Mouse (Mus musculus) kidney, embryonic 15.5 days (tissue): ENCODE results near the gene Lpcat3. TPM values are rescaled to one million over a fixed set of nuclear protein-coding genes. Genes with fewer than 3 reads are reported as not detected.
A peak's percentile ranks its signal among the peaks of the same experiment; 100 is the strongest.

Experiments used
- ATAC-seq: fragments of 200-750 bp; cut with Nextera tagmentation; replicated peaks from 2 replicates; pipeline ENCODE4 v1.8.0; 2017; ENCODE audit warnings: moderate TSS enrichment; ENCODE audit not compliant: low FRiP score
- H3K27ac ChIP-seq: fragments of 300-500 bp; sonication (generic); 2 replicates; pipeline ENCODE4 v1.5.1; 2015; ENCODE audit warnings: mild to moderate bottlenecking, inconsistent platforms
- H3K27me3 ChIP-seq: fragments of 300-500 bp; sonication (generic); 2 replicates; pipeline ENCODE4 v1.6.1; 2015; ENCODE audit warnings: inconsistent platforms
- H3K36me3 ChIP-seq: fragments of 300-500 bp; sonication (generic); 2 replicates; pipeline ENCODE4 v1.6.1; 2015; ENCODE audit warnings: inconsistent platforms
- H3K4me1 ChIP-seq: fragments of 300-500 bp; sonication (generic); 2 replicates; pipeline ENCODE4 v1.6.1; 2015; ENCODE audit warnings: inconsistent platforms
- H3K4me2 ChIP-seq: fragments of 300-500 bp; sonication (generic); 2 replicates; pipeline ENCODE4 v1.6.1; 2015; ENCODE audit warnings: moderate library complexity, mild to moderate bottlenecking, inconsistent platforms
- H3K4me3 ChIP-seq: fragments of 300-500 bp; sonication (generic); replicated peaks from 2 replicates; pipeline ENCODE4 v1.5.1; 2015; ENCODE audit warnings: mild to moderate bottlenecking, inconsistent platforms
- H3K9ac ChIP-seq: fragments of 300-500 bp; sonication (generic); 2 replicates; pipeline ENCODE4 v1.6.1; 2015; ENCODE audit warnings: mild to moderate bottlenecking, inconsistent platforms
- H3K9me3 ChIP-seq: fragments of 300-500 bp; sonication (generic); replicated peaks from 2 replicates; pipeline ENCODE4 v1.6.1; 2016; ENCODE audit warnings: inconsistent platforms
- WGBS: fragments of 180-500 bp; shearing (Covaris S2); methylation state at CpG from one replicate; pipeline ENCODE4 v1.1.7; 2015; ENCODE audit warnings: mixed read lengths; 5-methylcytosine and 5-hydroxymethylcytosine counted together
- polyA plus RNA-seq: library from polyadenylated mRNA; unstranded; fragments of >200 nt; fragmentation: Nextera tagmentation; extraction: Ambion mirVana; gene quantifications from 2 replicates; pipeline ENCODE4 v1.2.1, GENCODE M21; 2015

The Lpcat3 gene
- polyA plus RNA-seq, 1 experiment from 2014 or later: 80.4 TPM

GRCm38 (mm10) chr6:124731038-124731437 is 68.2 kb downstream of the Lpcat3 start:
- Histone ChIP-seq H3K27me3 (no peaks in the 10 kb centered on the region), H3K36me3 (no peaks in the 10 kb centered on the region), H3K9me3 (no peaks in the 10 kb centered on the region), H3K4me1 (peaks cover 11% of the 10 kb centered on the region), H3K27ac (no peak overlapping the region), H3K4me2 (no peak overlapping the region), H3K9ac (no peak overlapping the region), H3K4me3 (no peak overlapping the region)
- WGBS: 90% methylated on average over 7 of the region's 7 CpGs
- no peak for ATAC-seq

GRCm38 (mm10) chr6:124732476-124733370 is 69.9 kb downstream of the Lpcat3 start:
- H3K4me3 ChIP-seq: peak overlapping the region; percentile 14

GRCm38 (mm10) chr6:124734417-124734816 is 71.6 kb downstream of the Lpcat3 start:
- WGBS: 90% methylated on average over 3 of the region's 3 CpGs
- ATAC-seq: no peak
- Histone ChIP-seq H3K4me1 (peaks cover 25% of the 10 kb centered on the region), H3K36me3 (no peaks in the 10 kb centered on the region), H3K27me3 (no peaks in the 10 kb centered on the region), H3K9ac (no peak overlapping the region), H3K27ac (no peak overlapping the region), H3K4me2 (no peak overlapping the region), H3K4me3 (no peak overlapping the region), H3K9me3 (no peaks in the 10 kb centered on the region)

More at GRCm38 (mm10) chr6:124732476-124733370, 69.9 kb downstream of the Lpcat3 start:
- Histone ChIP-seq H3K9ac (0 out of 2 replicates have a peak overlapping the region, but pooled peaks have one; percentile 5), H3K4me2 (0 out of 2 replicates have a peak overlapping the region, but pooled peaks have one; percentile 23), H3K4me1 (peaks cover 11% of the 10 kb centered on the region), H3K9me3 (no peaks in the 10 kb centered on the region), H3K27me3 (no peaks in the 10 kb centered on the region), H3K27ac (peak overlapping the region; percentile 48; the same call in 1 of the 2 replicates), H3K36me3 (no peaks in the 10 kb centered on the region)
- ATAC-seq: peak; percentile 67
- 41% methylated on average over 19 of the region's 19 CpGs for WGBS

- Histone ChIP-seq H3K27ac (no peak overlapping the region), H3K4me3 (no peak overlapping the region), H3K4me2 (no peak overlapping the region), H3K36me3 (no peaks in the 10 kb centered on the region), H3K9ac (no peak overlapping the region), H3K4me1 (peaks cover 39% of the 10 kb centered on the region), H3K27me3 (no peaks in the 10 kb centered on the region), H3K9me3 (no peaks in the 10 kb centered on the region)
- WGBS: 87% methylated on average over 11 of the region's 11 CpGs
- ATAC-seq: no peak
Observed at GRCm38 (mm10) chr6:124737040-124737439, 74.2 kb downstream of the Lpcat3 start.

- Histone ChIP-seq H3K4me2 (peak within 1 kb of the TSS; percentile 75), H3K4me1 (peaks cover 37% of the 10 kb centered on the region), H3K27me3 (no peaks in the 10 kb centered on the region), H3K4me3 (peak within 1 kb of the TSS; percentile 58), H3K36me3 (peaks cover 14% of the 10 kb centered on the region), H3K27ac (peak within 1 kb of the TSS; percentile 99), H3K9me3 (no peaks in the 10 kb centered on the region), H3K9ac (0 out of 2 replicates have a peak within 1 kb of the TSS, but pooled peaks have one; percentile 76)
- WGBS: 24% methylated on average over 15 of the region's 15 CpGs
- peak; percentile 61 for ATAC-seq
Observed at GRCm38 (mm10) chr6:124738511-124739023, 75.7 kb downstream of the Lpcat3 start, which contains the start of gene Ptpn6. TSS of gene Ptpn6 (minus strand) at chr6:124738714.

- H3K4me2 ChIP-seq: peak overlapping the region; percentile 75
- WGBS: 82% methylated on average over 10 of the region's 10 CpGs
- no peaks in the 10 kb centered on the region for H3K9me3 ChIP-seq
- H3K27ac ChIP-seq: peak overlapping the region; percentile 99
- 0 out of 2 replicates have a peak overlapping the region, but pooled peaks have one; percentile 76 for H3K9ac ChIP-seq
- no peaks in the 10 kb centered on the region for H3K27me3 ChIP-seq
- H3K4me3 ChIP-seq: peak overlapping the region; percentile 58; the same call in 1 of the 2 replicates
- peaks cover 37% of the 10 kb centered on the region for H3K4me1 ChIP-seq
- no peak for ATAC-seq
- H3K36me3 ChIP-seq: peaks cover 21% of the 10 kb centered on the region
Observed at GRCm38 (mm10) chr6:124739231-124739796, 76.5 kb downstream of the Lpcat3 start.

- WGBS: under 1% methylated on average over 29 of the region's 29 CpGs
Observed at GRCm38 (mm10) chr6:124740211-124740887, 77.5 kb downstream of the Lpcat3 start.

GRCm38 (mm10) chr6:124740888-124741761 is 78.3 kb downstream of the Lpcat3 start, which contains the start of gene Grcc10:
TSS of gene Grcc10 (minus strand) at chr6:124741374.
- under 1% methylated on average over 41 of the region's 41 CpGs for WGBS

More at GRCm38 (mm10) chr6:124740211-124740887, 77.5 kb downstream of the Lpcat3 start:
- Histone ChIP-seq H3K9ac (peak overlapping the region; percentile 76), H3K4me1 (peaks cover 47% of the 10 kb centered on the region), H3K9me3 (no peaks in the 10 kb centered on the region), H3K4me3 (peak overlapping the region; percentile 58), H3K36me3 (peaks cover 29% of the 10 kb centered on the region), H3K27me3 (no peaks in the 10 kb centered on the region), H3K4me2 (peak overlapping the region; percentile 75), H3K27ac (peak overlapping the region; percentile 99)
- ATAC-seq: peak; percentile 6

GRCm38 (mm10) chr6:124741842-124742241 is 79.0 kb downstream of the Lpcat3 start:
- Histone ChIP-seq H3K9ac (peak overlapping the region; percentile 76), H3K27me3 (no peaks in the 10 kb centered on the region), H3K36me3 (peaks cover 36% of the 10 kb centered on the region), H3K9me3 (no peaks in the 10 kb centered on the region), H3K4me2 (peak overlapping the region; percentile 75), H3K27ac (peak overlapping the region; percentile 99), H3K4me3 (peak overlapping the region; percentile 58), H3K4me1 (peaks cover 60% of the 10 kb centered on the region)
- WGBS: 74% methylated on average over 3 of the region's 3 CpGs
- no peak for ATAC-seq

More at GRCm38 (mm10) chr6:124740888-124741761, 78.3 kb downstream of the Lpcat3 start, which contains the start of gene Grcc10:
- peak; percentile 81 for ATAC-seq
- H3K9me3 ChIP-seq: no peaks in the 10 kb centered on the region
- peak within 1 kb of the TSS; percentile 76 for H3K9ac ChIP-seq
- H3K36me3 ChIP-seq: peaks cover 29% of the 10 kb centered on the region
- H3K4me3 ChIP-seq: peak within 1 kb of the TSS; percentile 58
- peaks cover 53% of the 10 kb centered on the region for H3K4me1 ChIP-seq
- peak within 1 kb of the TSS; percentile 99 for H3K27ac ChIP-seq
- H3K27me3 ChIP-seq: no peaks in the 10 kb centered on the region
- H3K4me2 ChIP-seq: peak within 1 kb of the TSS; percentile 75

- Histone ChIP-seq H3K27ac (no peak overlapping the region), H3K9me3 (no peaks in the 10 kb centered on the region), H3K27me3 (no peaks in the 10 kb centered on the region), H3K4me3 (no peak overlapping the region), H3K4me2 (no peak overlapping the region), H3K4me1 (peaks cover 69% of the 10 kb centered on the region), H3K9ac (peak overlapping the region; percentile 14; the same call in 1 of the 2 replicates), H3K36me3 (peaks cover 48% of the 10 kb centered on the region)
- no peak for ATAC-seq
- WGBS: 89% methylated on average over 15 of the region's 15 CpGs
Observed at GRCm38 (mm10) chr6:124742839-124743514, 80.2 kb downstream of the Lpcat3 start.
